Mouse (Mus musculus) embryo, embryonic 11.5 days (tissue): Measurements from ENCODE around the gene Smc2.
A peak's percentile ranks its signal among the peaks of the same experiment; 100 is the strongest.
"Not testable (repeated sequence)": the region's sequence is repeated elsewhere in the genome, so short reads cannot be mapped to it uniquely, and the experiment has no call there.

ENCODE experiments used
- DNase-seq: peaks from one replicate; pipeline ENCODE4 v3.0.0-alpha.2; 2012; ENCODE audit warnings: low read depth, low spot score

Gene Smc2

GRCm38 (mm10) chr4:52438886-52439664 lies at the start of gene Smc2:
Smc2 (plus strand) TSS chr4:52439243.
- peak; percentile 87 for DNase-seq

- DNase-seq, result no peak
These were observed 27.5 kb upstream of the Smc2 start for GRCm38 (mm10) chr4:52411587-52411986.

GRCm38 (mm10) chr4:52423653-52424052 lies 15.4 kb upstream of the Smc2 start:
- no peak for DNase-seq

- DNase-seq, result no peak
These were observed 9.5 kb upstream of the Smc2 start for GRCm38 (mm10) chr4:52429310-52430198.

GRCm38 (mm10) chr4:52435551-52435950 lies 3.5 kb upstream of the Smc2 start:
- not testable (repeated sequence) for DNase-seq

- DNase-seq, result peak; percentile 24
These were observed 615 bp upstream of the Smc2 start for GRCm38 (mm10) chr4:52438371-52438885.

- no peak for DNase-seq
These were observed 20.7 kb downstream of the Smc2 start for GRCm38 (mm10) chr4:52459726-52460125.

GRCm38 (mm10) chr4:52461321-52461720 lies 22.3 kb downstream of the Smc2 start:
- DNase-seq, result no peak

- no peak for DNase-seq
These were observed 34.4 kb downstream of the Smc2 start for GRCm38 (mm10) chr4:52473431-52473830.

- no peak for DNase-seq
These were observed 48.4 kb downstream of the Smc2 start for GRCm38 (mm10) chr4:52487486-52487885.

GRCm38 (mm10) chr4:52497144-52497543 lies 58.1 kb downstream of the Smc2 start, which contains the start of gene Vma21-ps:
Vma21-ps (minus strand) TSS chr4:52497244.
- DNase-seq, result not testable (repeated sequence)

GRCm38 (mm10) chr4:52517580-52517979 lies 78.5 kb downstream of the Smc2 start:
- no peak for DNase-seq

- no peak for DNase-seq
These were observed 80.3 kb downstream of the Smc2 start for GRCm38 (mm10) chr4:52519301-52519700.

- DNase-seq, result no peak
These were observed 87.4 kb downstream of the Smc2 start for GRCm38 (mm10) chr4:52526464-52526863.

GRCm38 (mm10) chr4:52530636-52531035 lies 91.6 kb downstream of the Smc2 start:
- no peak for DNase-seq
